Mouse (Mus musculus) granulocyte monocyte progenitor cell, adult 5-6 weeks (primary cell): ENCODE measurements around the gene Nhlh2. TPM values are rescaled to one million over a fixed set of nuclear protein-coding genes. Genes with fewer than 3 reads are reported as not detected.

Experiments used
- ATAC-seq: replicated peaks from 2 replicates; pipeline ENCODE4 v1.8.0; 2016; ENCODE audit warnings: mild to moderate bottlenecking, moderate TSS enrichment, inconsistent platforms; ENCODE audit not compliant: poor library complexity, severe bottlenecking
- total RNA-seq, 2 experiments: library from RNA; stranded (forward) in 1 of 2; stranded (reverse) in 1 of 2; fragments of 200-712, 200-1000 nt in 1 of 2; fragments of >200 nt in 1 of 2; fragmentation: Nextera tagmentation in 1 of 2; gene quantifications; 2 replicates each; pipeline ENCODE4 v1.2.3; 2014 to 2017

The Nhlh2 gene
- total RNA-seq, 2 experiments from 2014 or later: not detected

- ATAC-seq: no peak
Observed at GRCm38 (mm10) chr3:102023829-102024228, 14.0 kb downstream of the Nhlh2 start.

GRCm38 (mm10) chr3:102024981-102025451 is 15.1 kb downstream of the Nhlh2 start:
- no peak for ATAC-seq

GRCm38 (mm10) chr3:102025659-102026058 is 15.8 kb downstream of the Nhlh2 start:
- ATAC-seq: no peak

GRCm38 (mm10) chr3:102027880-102028279 is 18.0 kb downstream of the Nhlh2 start:
- ATAC-seq: 0 out of 2 replicates have a peak, but pooled peaks have one; percentile 37

GRCm38 (mm10) chr3:102037806-102038205 is 27.9 kb downstream of the Nhlh2 start:
- no peak for ATAC-seq

GRCm38 (mm10) chr3:102038608-102039007 is 28.7 kb downstream of the Nhlh2 start:
- no peak for ATAC-seq

- no peak for ATAC-seq
Observed at GRCm38 (mm10) chr3:102041632-102042031, 31.8 kb downstream of the Nhlh2 start.

- ATAC-seq: no peak
Observed at GRCm38 (mm10) chr3:102045071-102045470, 35.2 kb downstream of the Nhlh2 start.

- no peak for ATAC-seq
Observed at GRCm38 (mm10) chr3:102047532-102047931, 37.7 kb downstream of the Nhlh2 start.

GRCm38 (mm10) chr3:102049207-102050104 is 39.6 kb downstream of the Nhlh2 start:
- no peak for ATAC-seq

- ATAC-seq: no peak
Observed at GRCm38 (mm10) chr3:102052036-102052435, 42.2 kb downstream of the Nhlh2 start.

- no peak for ATAC-seq
Observed at GRCm38 (mm10) chr3:102053293-102053692, 43.4 kb downstream of the Nhlh2 start.

GRCm38 (mm10) chr3:102055878-102056277 is 46.0 kb downstream of the Nhlh2 start:
- ATAC-seq: no peak

GRCm38 (mm10) chr3:102060065-102060464 is 50.2 kb downstream of the Nhlh2 start:
- no peak for ATAC-seq

GRCm38 (mm10) chr3:102061923-102062670 is 52.2 kb downstream of the Nhlh2 start:
- peak; percentile 66 for ATAC-seq

- no peak for ATAC-seq
Observed at GRCm38 (mm10) chr3:102062671-102063010, 52.8 kb downstream of the Nhlh2 start.

GRCm38 (mm10) chr3:102063273-102064120 is 53.6 kb downstream of the Nhlh2 start:
- ATAC-seq: no peak

- no peak for ATAC-seq
Observed at GRCm38 (mm10) chr3:102064566-102064965, 54.7 kb downstream of the Nhlh2 start.
